Mouse (Mus musculus) right cerebral cortex, adult 18-20 months (tissue): ENCODE data around the gene Gm43738.

Experiments used
- DNase-seq: peaks from one replicate; pipeline ENCODE4 v3.0.0; 2022; ENCODE audit warnings: mixed read lengths

Gm43738 gene

GRCm38 (mm10) chr3:89100811-89101210 is at the start of gene Gm43738:
Gene Gm43738, minus strand, starts transcription at chr3:89101099.
- no peak for DNase-seq

- DNase-seq, result no peak
Measured at GRCm38 (mm10) chr3:89148567-89148966, 47.7 kb upstream of the Gm43738 start.

DNA sequence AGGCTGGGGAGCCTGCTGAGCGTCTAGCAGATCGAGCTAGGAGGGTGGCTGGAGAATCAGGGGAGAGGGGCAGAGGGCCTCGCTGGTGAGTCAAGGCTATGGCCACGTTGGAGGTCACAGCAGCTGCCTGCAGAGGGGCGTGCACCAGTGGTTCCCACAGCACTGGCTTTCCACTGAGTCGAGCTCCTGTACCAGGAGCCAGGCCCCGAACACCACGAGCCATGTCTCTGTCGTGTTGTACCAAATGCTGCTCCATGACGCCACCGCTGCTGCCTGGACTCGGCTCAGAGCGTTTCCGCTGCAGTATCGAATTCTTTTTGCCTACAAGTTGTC is 47.0 kb upstream of the Gm43738 start:
- no peak for DNase-seq

GRCm38 (mm10) chr3:89147101-89147978 is 46.4 kb upstream of the Gm43738 start:
- no peak for DNase-seq

DNA sequence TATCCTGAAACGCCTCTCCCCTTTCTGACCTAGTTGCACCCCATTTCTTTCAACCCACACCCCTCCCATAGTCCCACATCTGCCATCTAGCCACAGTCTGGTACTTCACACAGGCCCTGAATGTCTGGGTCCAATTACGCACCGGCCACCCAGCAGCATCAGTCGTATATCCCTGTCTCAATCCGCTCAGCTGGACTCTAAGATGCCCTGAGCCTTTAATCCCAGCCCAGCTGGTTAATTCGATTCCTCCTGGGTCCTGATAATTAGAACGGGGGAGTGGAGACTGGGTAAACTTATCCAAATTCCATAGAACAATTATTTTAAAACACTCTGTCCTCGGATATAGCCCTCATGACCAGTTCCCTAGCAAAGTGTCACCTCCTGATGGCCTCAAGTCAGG is 44.7 kb upstream of the Gm43738 start:
- no peak for DNase-seq

DNA sequence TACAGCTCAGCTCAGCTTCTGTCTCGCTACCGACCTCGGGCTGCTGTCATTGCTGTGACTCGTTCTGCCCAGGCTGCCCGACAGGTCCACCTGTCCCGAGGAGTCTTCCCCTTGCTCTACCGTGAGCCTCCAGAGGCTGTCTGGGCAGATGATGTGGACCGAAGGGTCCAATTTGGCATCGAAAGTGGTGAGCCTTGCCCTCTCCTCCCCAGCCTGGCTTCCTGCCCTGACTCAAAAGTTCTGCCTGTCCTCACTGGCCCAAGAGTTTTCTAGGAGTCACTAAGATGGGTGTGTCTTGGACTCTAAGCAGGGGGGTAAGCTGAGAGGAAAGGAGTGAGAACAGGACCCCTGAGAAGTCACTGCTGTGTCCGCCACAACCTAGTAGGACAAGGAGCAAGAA is 43.9 kb upstream of the Gm43738 start:
- no peak for DNase-seq

GRCm38 (mm10) chr3:89136365-89136764 is 35.5 kb upstream of the Gm43738 start:
- no peak for DNase-seq

DNA sequence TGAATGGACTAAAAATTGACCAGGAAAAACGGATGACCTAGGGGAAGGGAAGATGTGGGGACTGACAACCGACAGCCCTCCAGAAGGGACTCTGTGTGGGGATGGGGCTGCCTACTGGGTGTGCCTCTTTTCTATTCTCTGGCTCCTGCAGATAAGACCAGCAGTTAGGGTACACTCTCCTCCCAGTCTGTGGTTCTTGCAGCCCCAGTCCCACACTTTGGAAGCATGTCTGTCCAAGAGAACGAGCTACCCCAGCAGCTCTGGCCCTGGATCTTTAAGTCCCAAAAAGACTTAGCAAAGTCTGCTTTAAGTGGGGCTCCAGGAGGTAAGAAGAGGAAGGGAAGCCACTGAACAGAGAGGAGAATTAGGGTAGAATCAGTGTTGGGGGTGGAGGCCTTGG is 35.1 kb upstream of the Gm43738 start, which contains the start of gene Pklr:
Gene Pklr, plus strand, starts transcription at position 185 of the 400 bp plus-strand sequence.
- no peak for DNase-seq

GRCm38 (mm10) chr3:89133752-89134151 is 32.9 kb upstream of the Gm43738 start:
- DNase-seq, result no peak

DNA sequence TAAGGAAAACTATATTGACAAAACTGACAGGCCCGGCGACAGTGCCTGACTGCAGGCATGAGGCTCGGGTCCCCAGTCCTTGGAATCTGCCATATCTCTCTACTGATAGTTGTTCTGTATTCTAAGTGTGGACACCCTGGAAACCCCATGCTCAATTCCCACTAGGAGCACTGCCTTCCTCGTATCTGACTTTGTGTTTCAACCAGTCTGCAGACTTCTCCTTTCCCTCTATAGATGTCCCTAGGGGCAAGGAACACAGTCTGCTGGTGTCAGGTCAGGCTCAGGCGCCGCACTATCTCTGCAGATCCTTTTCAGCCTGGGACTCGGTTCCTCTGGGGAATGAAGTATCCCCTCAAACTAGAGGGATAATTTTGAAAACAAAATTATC is 32.2 kb upstream of the Gm43738 start:
- no peak for DNase-seq

- DNase-seq, result peak; percentile 61
Measured at GRCm38 (mm10) chr3:89132285-89133062, 31.6 kb upstream of the Gm43738 start.

GRCm38 (mm10) chr3:89131816-89132215 is 30.9 kb upstream of the Gm43738 start:
- peak; percentile 78 for DNase-seq

GRCm38 (mm10) chr3:89129908-89130307 is 29.0 kb upstream of the Gm43738 start:
- DNase-seq, result no peak

DNA sequence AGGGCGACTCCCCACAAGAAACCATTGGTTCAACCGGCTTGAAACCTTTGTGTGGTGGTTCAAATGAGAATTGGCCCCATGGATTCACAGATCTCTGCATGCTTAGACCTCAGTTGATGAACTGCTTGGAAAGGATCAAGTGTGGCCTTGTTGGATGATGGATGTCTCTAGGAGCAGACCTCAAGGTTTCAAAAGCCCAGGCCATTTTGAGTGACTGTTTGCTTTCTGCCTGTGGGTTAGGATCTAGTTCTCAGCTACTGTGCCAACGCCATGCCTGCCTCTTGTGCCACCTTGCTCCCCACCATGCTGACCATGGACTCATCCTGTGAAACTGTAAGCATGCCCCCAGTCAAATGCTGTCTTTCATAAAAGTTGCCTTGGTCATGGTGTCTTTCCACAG is 25.1 kb upstream of the Gm43738 start:
- DNase-seq, result no peak

- no peak for DNase-seq
Measured at GRCm38 (mm10) chr3:89124241-89124640, 23.3 kb upstream of the Gm43738 start.

DNA sequence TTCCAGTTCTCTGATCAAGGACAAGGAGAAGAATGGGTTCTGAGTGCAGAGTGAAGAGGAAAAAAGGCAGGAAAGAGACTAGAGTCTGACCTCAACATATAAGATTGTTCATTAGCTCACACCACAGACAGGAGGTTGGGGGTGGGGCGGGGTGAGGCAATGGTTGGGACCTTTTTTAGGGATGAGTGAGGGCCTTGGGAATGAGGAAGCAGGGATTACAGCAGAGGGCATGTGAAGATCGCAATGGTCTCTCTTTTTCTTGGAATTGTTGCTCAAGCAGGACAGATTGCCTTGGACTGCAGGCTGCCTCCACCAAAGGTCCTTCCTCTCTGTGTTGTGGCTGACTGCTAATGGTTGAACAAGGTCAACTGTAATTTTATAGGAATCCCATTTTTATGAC is 22.4 kb upstream of the Gm43738 start:
- DNase-seq, result no peak

GRCm38 (mm10) chr3:89115522-89115921 is 14.6 kb upstream of the Gm43738 start:
- peak; percentile 40 for DNase-seq

DNA sequence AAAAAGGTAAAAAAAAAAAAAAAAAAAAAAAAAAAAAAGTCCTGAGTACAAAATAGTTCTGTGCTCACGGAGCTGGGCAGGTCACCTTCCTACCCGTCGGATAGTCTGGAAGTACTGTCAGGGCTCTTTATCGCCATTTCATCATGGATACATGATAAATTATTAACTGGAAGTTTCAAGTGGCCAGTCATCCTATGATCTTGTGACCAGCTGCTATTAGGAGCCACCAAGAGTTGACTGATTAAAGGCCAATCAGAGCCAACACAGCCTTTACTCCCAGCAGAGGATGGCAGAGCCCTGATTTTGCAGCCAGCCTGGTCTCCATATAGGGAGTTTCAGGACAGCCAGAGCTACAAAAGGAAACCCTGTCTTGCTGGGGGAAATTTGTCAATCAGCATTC is 12.2 kb upstream of the Gm43738 start:
- no peak for DNase-seq

DNA sequence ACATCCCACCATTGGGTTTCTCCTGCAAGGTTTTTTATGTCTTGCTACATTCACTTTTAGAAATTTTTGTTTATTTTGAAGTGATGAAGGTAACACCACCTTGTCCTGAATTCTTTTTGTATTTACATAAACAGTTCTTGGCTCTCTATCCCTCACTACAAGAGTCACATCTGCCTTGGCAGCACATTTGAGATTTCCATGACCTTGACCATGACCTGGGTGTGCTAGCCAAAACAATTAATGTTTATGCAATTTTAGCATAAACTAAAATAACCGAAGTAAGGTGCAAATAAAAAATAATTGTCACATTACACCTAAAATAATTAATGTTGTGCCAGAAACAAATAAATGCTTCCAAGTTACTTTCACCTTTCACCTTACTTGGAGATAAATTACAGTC is 7.2 kb upstream of the Gm43738 start:
- DNase-seq, result no peak

GRCm38 (mm10) chr3:89107545-89107944 is 6.6 kb upstream of the Gm43738 start:
- no peak for DNase-seq

GRCm38 (mm10) chr3:89106881-89107280 is 6.0 kb upstream of the Gm43738 start:
- DNase-seq, result no peak

GRCm38 (mm10) chr3:89103291-89103595 is 2.3 kb upstream of the Gm43738 start:
- no peak for DNase-seq

DNA sequence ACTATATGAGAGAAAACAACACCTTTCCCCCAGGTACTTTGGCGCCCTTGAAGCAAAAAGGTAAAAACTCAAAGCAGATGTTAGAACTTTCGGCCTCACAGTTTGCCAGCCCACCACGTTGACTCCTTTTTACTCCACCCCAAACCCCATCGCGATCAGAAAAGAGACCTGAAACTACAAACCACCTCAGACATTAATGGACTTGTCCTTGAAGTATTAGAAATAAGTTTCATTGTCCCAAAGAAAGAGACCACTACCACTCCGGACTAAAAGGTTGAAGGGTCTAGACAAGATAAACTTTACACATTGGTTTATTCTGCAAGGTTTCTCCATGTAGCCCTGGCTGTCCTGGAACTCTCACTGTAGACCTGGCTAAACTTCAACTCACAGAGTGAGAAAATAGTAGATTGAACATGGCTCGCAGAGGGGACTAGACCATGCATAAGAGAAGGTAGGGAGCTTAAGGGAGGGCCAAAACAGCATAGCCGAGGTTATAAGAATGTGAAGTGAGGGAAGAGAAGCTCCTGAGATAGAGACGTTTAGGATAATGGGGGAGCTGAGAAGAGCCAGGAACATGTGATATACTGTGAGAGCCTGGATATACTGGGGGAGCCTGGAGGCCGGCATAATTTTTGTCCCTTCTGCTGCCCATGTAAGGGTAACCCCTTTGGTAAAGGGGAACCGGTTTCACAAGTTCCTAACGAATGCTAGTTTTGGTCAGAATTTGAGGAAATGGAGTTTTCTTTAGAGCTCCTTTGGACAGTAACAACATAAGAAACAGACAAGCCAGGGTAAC is 1.8 kb upstream of the Gm43738 start:
- no peak for DNase-seq
